ENCODE assay signal across 8 mouse cellular contexts in genomic region chr4:99235203-99235856, GRCm38 (mm10). TPM values are rescaled to one million over a fixed set of nuclear protein-coding genes. Genes with fewer than 3 reads are reported as not detected.
DNase-seq lines count a peak whose midpoint lies in the region; ATAC-seq and TF ChIP-seq lines count a peak whose summit lies in the region.
"Had no signal": no experiment of that assay in that cellular context is flagged by ENCODE, and none has a peak within 500 bp of the region (broad histone marks: within the 10 kb centered on the region; RNA-seq: fewer than 3 reads in every experiment).

No protein-coding gene starts in this region.

- intact Hi-C loops in left cerebral cortex, postnatal 4 days (cut with DNase I) = no loop called here

- no peak for ATAC-seq in Patski

- in situ Hi-C loops in Patski (cut with MboI; ENCODE audit: low pct_unique_long_range_greater_than_20kb) = no loop called here

- CTCF ChIA-PET in Patski (lab: Charles Lee) = no interaction called here

- TF ChIP-seq CTCF in Patski (IDR thresholded peaks at IDR 0.05) = peak; percentile 59

- H3K27me3 ChIP-seq in Patski = no peaks in the 10 kb centered on the region
- H3K27me3 ChIP-seq: liver, embryonic 13.5 days had no signal

- POLR2A ChIA-PET in Patski (lab: Charles Lee) = no interaction called here

- peak; percentile 50 for DNase-seq in left cerebral cortex, adult 11 months (ENCODE audit: low spot score)
- DNase-seq in left cerebral cortex, postnatal 4 days = no peak
- DNase-seq in Patski (ENCODE audit: low read depth, low spot score) = peak; percentile 4
- peak; percentile 46 to 64 for DNase-seq in cerebellum, postnatal 14 days
- peak; percentile 36 for DNase-seq in kidney, postnatal 14 days
- DNase-seq in retina, postnatal 1 day = peak; percentile 78
- no peak for DNase-seq in thymus, adult 18-20 months
- DNase-seq: liver, embryonic 13.5 days had no signal

RNA-seq across cellular contexts. Expression of gene Atg4c, which starts 41.6 kb away (rescaled TPM):
- 10 to 100 TPM; 23.5 to 25.0 TPM for total RNA-seq in left cerebral cortex, postnatal 4 days (2021)
- 10.9 TPM for polyA plus RNA-seq in Patski (2021)

Comparison
In these comparisons a context has a peak if more than half of its experiments do, and no peak if none do; other contexts are left out.
1. DNase-seq: peak in left cerebral cortex, adult 11 months (single experiment), Patski (single experiment), cerebellum, postnatal 14 days (2 of 2), kidney, postnatal 14 days (single experiment) and retina, postnatal 1 day (single experiment); none in left cerebral cortex, postnatal 4 days (single experiment) and thymus, adult 18-20 months (0 of 2).